Mouse (Mus musculus): ENCODE results near the gene Olfr1140. TPM values are rescaled to one million over a fixed set of nuclear protein-coding genes. Genes with fewer than 3 reads are reported as not detected.

Olfr1140 gene
- not detected in 2 replicates for polyA plus RNA-seq (2014; fragmentation: Nextera tagmentation; extraction: Ambion mirVana)

DNA sequence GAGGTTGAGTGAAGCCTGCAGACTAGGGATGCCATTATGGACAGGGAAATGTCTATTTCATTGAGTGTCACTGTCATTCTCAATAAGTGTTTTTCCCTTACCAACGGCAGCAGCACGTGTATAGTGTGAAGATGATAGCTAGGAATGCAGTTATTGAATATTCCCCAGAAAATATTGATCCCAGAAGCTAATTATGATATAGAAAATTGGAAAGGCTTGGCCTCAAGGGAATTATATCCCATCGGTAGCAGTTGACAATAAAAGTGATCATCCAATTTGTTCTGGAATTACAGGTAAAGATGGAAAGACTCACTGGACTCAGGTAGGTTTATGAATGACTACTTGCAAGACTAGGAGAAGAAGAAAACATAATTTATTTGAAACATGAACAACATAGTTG is at the start of gene Olfr1140:
Gene Olfr1140 (plus strand): TSS at position 301 of the 400 bp plus-strand sequence.
- H3K9me3 ChIP-seq (ENCODE audit: control insufficient read depth, low read length), result no peaks in the 10 kb centered on the region
- 69% methylated on average over 3 of the region's 3 CpGs for WGBS
- H3K4me2 ChIP-seq (replicated peaks; ENCODE audit: low read depth, low read length), result no peak within 1 kb of the TSS
- H3K27ac ChIP-seq (ENCODE audit: low read depth, low read length), result no peak within 1 kb of the TSS
- no peaks in the 10 kb centered on the region for H3K27me3 ChIP-seq (ENCODE audit: control insufficient read depth, insufficient read depth, low read length)
- no peak within 1 kb of the TSS for H3K4me3 ChIP-seq (ENCODE audit: low read length)
- H3K9ac ChIP-seq (ENCODE audit: low read depth, low read length), result no peak within 1 kb of the TSS
- no peaks in the 10 kb centered on the region for H3K36me3 ChIP-seq (ENCODE audit: control insufficient read depth, insufficient read depth, low read length)
- no peaks in the 10 kb centered on the region for H3K4me1 ChIP-seq (ENCODE audit: control insufficient read depth, insufficient read depth, low read length)
- no peak for ATAC-seq (ENCODE audit: low FRiP score, low TSS enrichment)

DNA sequence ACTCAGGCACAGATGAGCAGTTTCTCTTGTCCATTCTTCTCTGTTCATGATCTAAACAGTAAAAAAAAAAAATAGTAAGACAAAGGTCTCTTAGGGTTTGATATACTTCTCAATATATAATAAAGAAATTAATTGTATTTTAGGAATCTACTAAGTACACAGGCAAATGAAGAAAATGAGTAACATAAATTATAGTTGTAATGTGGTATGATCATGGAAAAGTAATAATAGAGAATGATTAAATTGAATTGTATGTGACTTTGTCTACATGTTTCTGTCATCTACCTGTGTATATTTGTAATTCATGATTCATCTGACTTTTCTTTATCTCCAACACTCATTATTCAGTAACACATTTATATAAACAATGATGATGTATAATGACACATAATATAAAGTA is 49.7 kb upstream of the Olfr1140 start, which contains the start of gene Olfr1136:
Gene Olfr1136 (minus strand): TSS at position 101 of the 400 bp plus-strand sequence.
- Histone ChIP-seq H3K27me3 (ENCODE audit: control insufficient read depth, insufficient read depth, low read length) (no peaks in the 10 kb centered on the region), H3K27ac (ENCODE audit: low read depth, low read length) (no peak within 1 kb of the TSS), H3K36me3 (ENCODE audit: control insufficient read depth, insufficient read depth, low read length) (no peaks in the 10 kb centered on the region), H3K9ac (ENCODE audit: low read depth, low read length) (no peak within 1 kb of the TSS), H3K9me3 (ENCODE audit: control insufficient read depth, low read length) (no peaks in the 10 kb centered on the region), H3K4me2 (replicated peaks; ENCODE audit: low read depth, low read length) (no peak within 1 kb of the TSS), H3K4me3 (ENCODE audit: low read length) (no peak within 1 kb of the TSS), H3K4me1 (ENCODE audit: control insufficient read depth, insufficient read depth, low read length) (no peaks in the 10 kb centered on the region)
- no peak for ATAC-seq (ENCODE audit: low FRiP score, low TSS enrichment)

DNA sequence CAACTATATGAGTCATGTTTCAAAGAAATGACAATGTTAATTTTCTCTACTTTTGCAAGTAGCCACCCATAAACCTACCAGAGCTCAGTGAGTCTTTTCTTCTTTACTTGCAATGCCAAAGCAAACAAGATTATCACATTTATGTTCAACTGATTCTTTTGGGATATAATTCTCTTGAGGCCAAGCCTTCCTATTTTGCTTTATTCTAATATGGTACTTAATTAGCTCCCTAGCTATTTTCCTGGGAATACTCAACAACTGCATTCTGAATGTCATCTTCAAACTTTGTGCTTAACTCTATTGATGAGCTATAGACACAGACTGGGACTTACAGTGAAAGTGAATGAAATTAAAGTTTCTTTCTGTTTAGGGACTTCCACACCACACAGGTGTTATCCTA is 30.5 kb upstream of the Olfr1140 start, which contains the start of gene Olfr1137:
Gene Olfr1137 (minus strand): TSS at position 101 of the 400 bp plus-strand sequence.
- no peak within 1 kb of the TSS for H3K27ac ChIP-seq (ENCODE audit: low read depth, low read length)
- H3K4me1 ChIP-seq (ENCODE audit: control insufficient read depth, insufficient read depth, low read length), result no peaks in the 10 kb centered on the region
- H3K36me3 ChIP-seq (ENCODE audit: control insufficient read depth, insufficient read depth, low read length), result no peaks in the 10 kb centered on the region
- no peaks in the 10 kb centered on the region for H3K27me3 ChIP-seq (ENCODE audit: control insufficient read depth, insufficient read depth, low read length)
- no peak for ATAC-seq (ENCODE audit: low FRiP score, low TSS enrichment)
- H3K4me2 ChIP-seq (replicated peaks; ENCODE audit: low read depth, low read length), result no peak within 1 kb of the TSS
- H3K4me3 ChIP-seq (ENCODE audit: low read length), result no peak within 1 kb of the TSS
- no peak within 1 kb of the TSS for H3K9ac ChIP-seq (ENCODE audit: low read depth, low read length)
- no peaks in the 10 kb centered on the region for H3K9me3 ChIP-seq (ENCODE audit: control insufficient read depth, low read length)

DNA sequence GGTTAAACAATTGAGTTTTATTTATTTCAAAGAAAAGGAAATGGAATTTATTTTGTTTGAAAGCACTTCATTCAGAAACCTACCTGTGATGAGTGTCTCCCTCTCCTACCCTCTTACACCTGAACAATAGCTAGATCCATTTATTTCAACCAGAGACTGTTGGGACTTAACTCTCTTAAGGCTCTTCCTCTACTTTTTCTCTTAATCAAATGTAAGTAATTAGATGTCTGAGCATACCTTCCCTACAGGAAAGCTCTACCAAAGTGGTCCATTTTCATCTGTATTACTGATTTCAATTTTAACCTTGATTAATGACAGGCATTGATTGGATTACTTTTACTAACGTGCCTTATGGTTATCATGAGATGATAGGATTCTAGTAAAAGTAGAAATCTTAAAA is 3.7 kb upstream of the Olfr1140 start, which contains the start of gene Olfr1138:
Gene Olfr1138 (minus strand): TSS at position 101 of the 400 bp plus-strand sequence.
- whole genome bisulfite sequencing, result 83% methylated on average over 1 of the region's 1 CpGs
- Histone ChIP-seq H3K9me3 (ENCODE audit: control insufficient read depth, low read length) (no peaks in the 10 kb centered on the region), H3K27me3 (ENCODE audit: control insufficient read depth, insufficient read depth, low read length) (no peaks in the 10 kb centered on the region), H3K4me2 (replicated peaks; ENCODE audit: low read depth, low read length) (no peak within 1 kb of the TSS), H3K9ac (ENCODE audit: low read depth, low read length) (no peak within 1 kb of the TSS), H3K27ac (ENCODE audit: low read depth, low read length) (no peak within 1 kb of the TSS), H3K4me1 (ENCODE audit: control insufficient read depth, insufficient read depth, low read length) (no peaks in the 10 kb centered on the region), H3K4me3 (ENCODE audit: low read length) (no peak within 1 kb of the TSS), H3K36me3 (ENCODE audit: control insufficient read depth, insufficient read depth, low read length) (no peaks in the 10 kb centered on the region)
- ATAC-seq (ENCODE audit: low FRiP score, low TSS enrichment), result no peak

DNA sequence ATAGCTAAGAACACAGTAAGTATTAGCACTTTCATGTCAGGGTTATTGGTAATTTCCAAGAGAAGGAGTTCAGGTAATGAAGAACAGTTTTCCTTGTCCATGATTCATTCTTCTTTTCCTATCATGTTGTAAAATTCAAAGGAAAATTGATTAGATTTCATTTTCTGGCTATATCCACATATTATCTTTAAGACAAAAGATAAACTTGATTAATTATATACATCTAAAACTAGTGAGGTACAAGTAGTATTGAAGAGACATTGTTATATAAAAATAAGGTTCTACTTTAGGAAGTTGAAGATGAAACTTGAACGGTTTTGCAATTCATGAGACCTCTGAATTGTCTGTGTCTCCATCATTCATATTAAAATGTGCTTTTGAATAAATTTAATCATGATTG is 10.3 kb downstream of the Olfr1140 start, which contains the start of gene Olfr1141:
Gene Olfr1141 (minus strand): TSS at position 101 of the 400 bp plus-strand sequence.
- WGBS, result 76% methylated on average over 1 of the region's 1 CpGs

DNA sequence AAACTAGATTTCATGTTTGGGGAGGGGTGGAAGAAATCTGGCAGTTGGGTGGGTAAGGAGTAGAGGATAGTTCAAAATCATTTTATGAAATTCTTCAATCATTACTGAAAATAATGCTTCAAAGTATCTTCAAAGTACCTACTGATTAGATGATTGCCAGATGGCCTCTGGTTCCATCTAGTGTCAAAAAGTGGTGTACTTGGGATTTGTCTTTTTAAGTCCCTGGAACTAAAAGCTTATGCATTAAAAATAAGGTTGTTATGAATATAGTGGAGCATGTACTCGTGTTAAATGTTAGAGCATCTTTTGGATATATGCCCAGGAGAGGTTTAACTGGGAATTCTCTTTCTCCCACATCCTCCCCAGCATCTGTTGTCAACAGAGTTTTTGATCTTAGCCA is 32.6 kb downstream of the Olfr1140 start:
- no peak for ATAC-seq (ENCODE audit: low FRiP score, low TSS enrichment)
- H3K4me3 ChIP-seq (ENCODE audit: low read length), result no peak overlapping the region
- H3K27ac ChIP-seq (ENCODE audit: low read depth, low read length), result no peak overlapping the region
- no peak overlapping the region for H3K4me2 ChIP-seq (replicated peaks; ENCODE audit: low read depth, low read length)
- H3K9me3 ChIP-seq (ENCODE audit: control insufficient read depth, low read length), result no peaks in the 10 kb centered on the region
- WGBS, result 62% methylated on average over 1 of the region's 1 CpGs
- no peaks in the 10 kb centered on the region for H3K27me3 ChIP-seq (ENCODE audit: control insufficient read depth, insufficient read depth, low read length)
- no peaks in the 10 kb centered on the region for H3K4me1 ChIP-seq (ENCODE audit: control insufficient read depth, insufficient read depth, low read length)
- no peak overlapping the region for H3K9ac ChIP-seq (ENCODE audit: low read depth, low read length)
- H3K36me3 ChIP-seq (ENCODE audit: control insufficient read depth, insufficient read depth, low read length), result no peaks in the 10 kb centered on the region

More for the DNA sequence above, 10.3 kb downstream of the Olfr1140 start, which contains the start of gene Olfr1141:
- no peak for ATAC-seq (ENCODE audit: low FRiP score, low TSS enrichment)
- H3K4me3 ChIP-seq (ENCODE audit: low read length), result no peak within 1 kb of the TSS
- no peak within 1 kb of the TSS for H3K9ac ChIP-seq (ENCODE audit: low read depth, low read length)
- no peaks in the 10 kb centered on the region for H3K9me3 ChIP-seq (ENCODE audit: control insufficient read depth, low read length)
- no peaks in the 10 kb centered on the region for H3K4me1 ChIP-seq (ENCODE audit: control insufficient read depth, insufficient read depth, low read length)
- H3K4me2 ChIP-seq (replicated peaks; ENCODE audit: low read depth, low read length), result no peak within 1 kb of the TSS
- H3K36me3 ChIP-seq (ENCODE audit: control insufficient read depth, insufficient read depth, low read length), result no peaks in the 10 kb centered on the region
- H3K27me3 ChIP-seq (ENCODE audit: control insufficient read depth, insufficient read depth, low read length), result no peaks in the 10 kb centered on the region
- no peak within 1 kb of the TSS for H3K27ac ChIP-seq (ENCODE audit: low read depth, low read length)

DNA sequence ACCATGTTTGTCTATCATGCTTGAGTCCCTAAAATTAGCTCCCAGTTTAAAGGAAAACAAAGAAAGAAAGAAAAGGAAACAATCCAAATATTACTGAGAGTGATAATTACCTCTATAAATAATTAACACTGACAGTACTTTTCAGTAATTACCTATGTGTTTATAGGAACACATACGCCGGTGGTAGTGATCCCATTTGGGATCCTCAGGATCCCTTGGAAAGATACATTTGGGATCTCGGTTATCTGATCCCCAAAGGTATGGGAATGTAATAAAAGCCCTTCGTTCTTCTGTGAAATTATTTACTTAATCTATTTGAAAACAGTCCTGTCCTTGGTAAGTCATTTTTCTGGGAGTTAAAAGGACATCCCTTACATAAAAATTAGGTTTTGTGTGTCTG is 35.6 kb downstream of the Olfr1140 start, which contains the start of gene Olfr152:
Gene Olfr152 (plus strand): TSS at position 301 of the 400 bp plus-strand sequence.
- Histone ChIP-seq H3K4me1 (ENCODE audit: control insufficient read depth, insufficient read depth, low read length) (no peaks in the 10 kb centered on the region), H3K27ac (ENCODE audit: low read depth, low read length) (no peak within 1 kb of the TSS), H3K9me3 (ENCODE audit: control insufficient read depth, low read length) (no peaks in the 10 kb centered on the region), H3K4me2 (replicated peaks; ENCODE audit: low read depth, low read length) (no peak within 1 kb of the TSS), H3K27me3 (ENCODE audit: control insufficient read depth, insufficient read depth, low read length) (no peaks in the 10 kb centered on the region), H3K4me3 (ENCODE audit: low read length) (no peak within 1 kb of the TSS), H3K36me3 (ENCODE audit: control insufficient read depth, insufficient read depth, low read length) (no peaks in the 10 kb centered on the region), H3K9ac (ENCODE audit: low read depth, low read length) (no peak within 1 kb of the TSS)
- ATAC-seq (ENCODE audit: low FRiP score, low TSS enrichment), result no peak
- 84% methylated on average over 4 of the region's 4 CpGs for WGBS

Other genes starting within 250 kb of the Olfr1140 start
- not detected in 2 replicates for gene Pramel7, start 246.7 kb upstream of the Olfr1140 start, polyA plus RNA-seq (2014; fragmentation: Nextera tagmentation; extraction: Ambion mirVana)
- not detected in 2 replicates for gene Pramel6, start 237.2 kb upstream of the Olfr1140 start, polyA plus RNA-seq (2014; fragmentation: Nextera tagmentation; extraction: Ambion mirVana)
- gene Olfr153, start 212.0 kb upstream of the Olfr1140 start, polyA plus RNA-seq (2014; fragmentation: Nextera tagmentation; extraction: Ambion mirVana), result not detected in 2 replicates
- not detected in 2 replicates for gene Olfr1128, start 198.2 kb upstream of the Olfr1140 start, polyA plus RNA-seq (2014; fragmentation: Nextera tagmentation; extraction: Ambion mirVana)
- not detected in 2 replicates for gene Olfr1129, start 169.8 kb upstream of the Olfr1140 start, polyA plus RNA-seq (2014; fragmentation: Nextera tagmentation; extraction: Ambion mirVana)
- not detected in 2 replicates for gene Olfr1130, start 137.5 kb upstream of the Olfr1140 start, polyA plus RNA-seq (2014; fragmentation: Nextera tagmentation; extraction: Ambion mirVana)
- not detected in 2 replicates for gene Olfr1131, start 116.6 kb upstream of the Olfr1140 start, polyA plus RNA-seq (2014; fragmentation: Nextera tagmentation; extraction: Ambion mirVana)
- not detected in 2 replicates for gene Olfr1132, start 106.2 kb upstream of the Olfr1140 start, polyA plus RNA-seq (2014; fragmentation: Nextera tagmentation; extraction: Ambion mirVana)
- not detected in 2 replicates for gene Olfr1133, start 96.4 kb upstream of the Olfr1140 start, polyA plus RNA-seq (2014; fragmentation: Nextera tagmentation; extraction: Ambion mirVana)
- gene Olfr1134, start 85.3 kb upstream of the Olfr1140 start, polyA plus RNA-seq (2014; fragmentation: Nextera tagmentation; extraction: Ambion mirVana), result not detected in 2 replicates
- not detected in 2 replicates for gene Olfr1135, start 70.1 kb upstream of the Olfr1140 start, polyA plus RNA-seq (2014; fragmentation: Nextera tagmentation; extraction: Ambion mirVana)
- gene Olfr1136, start 49.8 kb upstream of the Olfr1140 start, polyA plus RNA-seq (2014; fragmentation: Nextera tagmentation; extraction: Ambion mirVana), result not detected in 2 replicates
- gene Olfr1137, start 30.6 kb upstream of the Olfr1140 start, polyA plus RNA-seq (2014; fragmentation: Nextera tagmentation; extraction: Ambion mirVana), result not detected in 2 replicates
- gene Olfr1138, start 3.8 kb upstream of the Olfr1140 start, polyA plus RNA-seq (2014; fragmentation: Nextera tagmentation; extraction: Ambion mirVana), result not detected in 2 replicates
- not detected in 2 replicates for gene Olfr1141, start 10.2 kb downstream of the Olfr1140 start, polyA plus RNA-seq (2014; fragmentation: Nextera tagmentation; extraction: Ambion mirVana)
- gene Olfr152, start 35.7 kb downstream of the Olfr1140 start, polyA plus RNA-seq (2014; fragmentation: Nextera tagmentation; extraction: Ambion mirVana), result not detected in 2 replicates
- gene Olfr1143, start 56.8 kb downstream of the Olfr1140 start, polyA plus RNA-seq (2014; fragmentation: Nextera tagmentation; extraction: Ambion mirVana), result not detected in 2 replicates
- not detected in 2 replicates for gene Olfr1145, start 66.1 kb downstream of the Olfr1140 start, polyA plus RNA-seq (2014; fragmentation: Nextera tagmentation; extraction: Ambion mirVana)
- not detected in 2 replicates for gene Olfr1148, start 86.8 kb downstream of the Olfr1140 start, polyA plus RNA-seq (2014; fragmentation: Nextera tagmentation; extraction: Ambion mirVana)
- not detected in 2 replicates for gene Olfr1150-ps1, start 100.2 kb downstream of the Olfr1140 start, polyA plus RNA-seq (2014; fragmentation: Nextera tagmentation; extraction: Ambion mirVana)
- gene Olfr1151, start 112.1 kb downstream of the Olfr1140 start, polyA plus RNA-seq (2014; fragmentation: Nextera tagmentation; extraction: Ambion mirVana), result not detected in 2 replicates
- not detected in 2 replicates for gene Olfr1152, start 122.7 kb downstream of the Olfr1140 start, polyA plus RNA-seq (2014; fragmentation: Nextera tagmentation; extraction: Ambion mirVana)
- gene Olfr1153, start 151.2 kb downstream of the Olfr1140 start, polyA plus RNA-seq (2014; fragmentation: Nextera tagmentation; extraction: Ambion mirVana), result not detected in 2 replicates
- gene Olfr1154, start 161.4 kb downstream of the Olfr1140 start, polyA plus RNA-seq (2014; fragmentation: Nextera tagmentation; extraction: Ambion mirVana), result not detected in 2 replicates
- gene Olfr1155, start 201.4 kb downstream of the Olfr1140 start, polyA plus RNA-seq (2014; fragmentation: Nextera tagmentation; extraction: Ambion mirVana), result not detected in 2 replicates
- not detected in 2 replicates for gene Olfr1156, start 209.3 kb downstream of the Olfr1140 start, polyA plus RNA-seq (2014; fragmentation: Nextera tagmentation; extraction: Ambion mirVana)
- not detected in 2 replicates for gene Olfr1157, start 224.5 kb downstream of the Olfr1140 start, polyA plus RNA-seq (2014; fragmentation: Nextera tagmentation; extraction: Ambion mirVana)
- not detected in 2 replicates for gene Olfr74, start 230.9 kb downstream of the Olfr1140 start, polyA plus RNA-seq (2014; fragmentation: Nextera tagmentation; extraction: Ambion mirVana)
- not detected in 2 replicates for gene Olfr1158, start 246.4 kb downstream of the Olfr1140 start, polyA plus RNA-seq (2014; fragmentation: Nextera tagmentation; extraction: Ambion mirVana)